Mouse (Mus musculus) forebrain, embryonic 14.5 days (tissue): ENCODE data around the gene Atl1. TPM values are rescaled to one million over a fixed set of nuclear protein-coding genes. Genes with fewer than 3 reads are reported as not detected.

Experiments used
- ATAC-seq: fragments of 200-750 bp; cut with Nextera tagmentation; 2 replicates; pipeline ENCODE4 v1.8.0; 2017; ENCODE audit warnings: mild to moderate bottlenecking, moderate library complexity
- DNase-seq: peaks from one replicate; pipeline ENCODE4 v3.0.0-alpha.2; 2015; ENCODE audit warnings: low spot score
- H3K27ac ChIP-seq: fragments of 300-500 bp; sonication (generic); 2 replicates; pipeline ENCODE4 v1.5.1; 2014; ENCODE audit warnings: low read depth, mild to moderate bottlenecking, control low read depth, low read length, moderate library complexity
- H3K27me3 ChIP-seq: fragments of 300-500 bp; sonication (generic); replicated peaks from 2 replicates; pipeline ENCODE4 v1.6.1; 2014; ENCODE audit warnings: low read length, control low read depth, mixed read lengths; ENCODE audit not compliant: control insufficient read depth, insufficient read depth
- H3K36me3 ChIP-seq: fragments of 300-500 bp; sonication (generic); 2 replicates; pipeline ENCODE4 v1.6.1; 2014; ENCODE audit warnings: low read length, control low read depth; ENCODE audit not compliant: control insufficient read depth, insufficient read depth
- H3K4me1 ChIP-seq: fragments of 300-500 bp; sonication (generic); 2 replicates; pipeline ENCODE4 v1.6.1; 2014; ENCODE audit warnings: antibody characterized with exemption, low read length, control low read depth; ENCODE audit not compliant: control insufficient read depth, insufficient read depth
- H3K4me2 ChIP-seq: fragments of 300-500 bp; sonication (generic); 2 replicates; pipeline ENCODE4 v1.6.1; 2014; ENCODE audit warnings: mild to moderate bottlenecking, control low read depth, low read length
- H3K4me3 ChIP-seq: fragments of 300-500 bp; sonication (generic); 2 replicates; pipeline ENCODE4 v1.5.1; 2014; ENCODE audit warnings: low read depth, low read length, control low read depth
- H3K9ac ChIP-seq: fragments of 300-500 bp; sonication (generic); 2 replicates; pipeline ENCODE4 v1.6.1; 2014; ENCODE audit warnings: mild to moderate bottlenecking, low read length, control low read depth, moderate library complexity
- H3K9me3 ChIP-seq: fragments of 300-500 bp; sonication (generic); replicated peaks from 2 replicates; pipeline ENCODE4 v1.6.1; 2016; ENCODE audit warnings: low read length, control low read depth, mixed read lengths; ENCODE audit not compliant: control insufficient read depth
- WGBS: fragments of 180-500 bp; shearing (Covaris S2); extraction: QIAGEN DNeasy Blood & Tissue Kit; methylation state at CpG from one replicate; pipeline ENCODE4 v1.1.7; 2014; 5-methylcytosine and 5-hydroxymethylcytosine counted together
- polyA plus RNA-seq: library from polyadenylated mRNA; unstranded; fragments of >200 nt; fragmentation: Nextera tagmentation; extraction: Ambion mirVana; gene quantifications from 2 replicates; pipeline ENCODE4 v1.2.1, GENCODE M21; 2014

Gene Atl1
- polyA plus RNA-seq, 1 experiment from 2014 or later, result 106 TPM

DNA sequence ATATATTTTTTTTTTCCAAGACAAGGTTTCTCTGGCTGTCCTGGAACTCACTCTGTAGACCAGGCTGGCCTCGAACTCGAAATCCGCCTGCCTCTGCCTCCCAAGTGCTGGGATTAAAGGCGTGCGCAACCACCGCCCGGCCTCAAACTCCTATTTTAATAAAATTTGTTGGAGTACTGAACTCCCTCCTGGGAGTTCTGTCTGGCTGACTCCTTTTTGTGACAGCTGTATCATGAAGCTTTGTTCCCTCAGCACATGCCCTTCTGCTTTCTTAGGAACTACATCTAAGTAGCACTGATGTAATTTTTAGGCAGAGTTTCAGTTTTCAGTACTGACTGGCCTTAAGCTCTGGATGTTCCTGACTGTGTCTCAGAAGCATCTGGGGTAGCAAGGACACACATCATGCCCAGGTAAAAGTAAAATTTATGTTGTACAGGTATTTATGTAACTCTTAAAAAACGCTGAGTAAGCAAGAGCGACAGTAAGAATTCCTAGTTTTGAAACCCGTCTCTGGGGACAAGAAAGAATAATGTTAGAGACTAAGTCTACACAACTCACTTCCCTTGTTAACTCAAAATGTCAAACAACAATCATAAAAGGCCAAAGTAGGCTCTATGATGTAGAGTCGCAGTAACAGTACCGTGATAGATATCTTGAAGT, 36.6 kb upstream of the Atl1 start:
- Histone ChIP-seq H3K9ac (no peak overlapping the region), H3K4me3 (no peak overlapping the region), H3K36me3 (peaks cover 17% of the 10 kb centered on the region), H3K27me3 (no peaks in the 10 kb centered on the region), H3K27ac (no peak overlapping the region), H3K9me3 (no peaks in the 10 kb centered on the region), H3K4me2 (no peak overlapping the region), H3K4me1 (no peaks in the 10 kb centered on the region)
- DNase-seq (no peak), ATAC-seq (no peak)
- WGBS, result 98% methylated on average over 12 of the region's 12 CpGs

DNA sequence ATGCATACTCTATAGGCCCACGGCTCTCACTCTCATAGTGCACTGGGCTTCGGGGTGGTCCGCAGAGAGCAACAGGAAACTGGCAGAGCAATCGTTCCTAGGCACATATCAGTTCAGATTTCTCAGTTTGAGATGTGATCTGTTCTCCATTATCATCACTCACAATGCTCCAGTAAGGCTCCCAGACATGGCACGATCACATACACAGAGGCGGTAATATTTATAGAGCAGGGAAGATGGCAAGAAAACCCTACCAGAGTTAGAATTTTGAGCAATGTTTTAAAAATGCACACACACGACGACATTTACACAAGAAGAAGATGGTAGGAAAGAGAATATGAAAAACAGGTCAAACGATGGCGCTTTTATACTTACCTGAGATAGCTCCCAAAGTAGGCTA, 36.0 kb upstream of the Atl1 start:
- ATAC-seq, result no peak
- H3K9ac ChIP-seq, result no peak overlapping the region
- H3K27ac ChIP-seq, result no peak overlapping the region
- H3K4me2 ChIP-seq, result no peak overlapping the region
- no peaks in the 10 kb centered on the region for H3K9me3 ChIP-seq
- H3K27me3 ChIP-seq, result no peaks in the 10 kb centered on the region
- 96% methylated on average over 10 of the region's 10 CpGs for WGBS
- DNase-seq, result no peak
- H3K4me1 ChIP-seq, result no peaks in the 10 kb centered on the region
- peaks cover 17% of the 10 kb centered on the region for H3K36me3 ChIP-seq
- H3K4me3 ChIP-seq, result no peak overlapping the region

DNA sequence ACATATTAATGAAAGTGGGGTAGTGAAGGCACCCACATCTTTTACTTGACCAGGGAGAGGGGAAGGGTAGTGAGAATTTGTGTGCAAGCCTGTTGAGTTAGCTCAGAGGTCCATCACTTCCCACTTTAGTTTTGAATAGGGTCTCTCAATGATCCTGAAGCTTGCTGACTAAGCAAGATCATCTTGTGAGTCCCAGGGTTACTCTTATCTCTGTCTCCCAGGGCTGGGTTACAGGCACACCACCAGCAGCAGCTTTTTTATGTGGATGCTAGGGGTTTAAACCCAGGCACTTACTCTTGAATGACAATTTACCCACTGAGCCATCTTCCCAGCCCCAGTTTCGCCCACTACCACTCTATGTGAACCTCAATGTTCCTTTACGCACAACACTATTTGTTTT, 34.8 kb upstream of the Atl1 start:
- no peak for ATAC-seq
- 94% methylated on average over 2 of the region's 2 CpGs for WGBS

DNA sequence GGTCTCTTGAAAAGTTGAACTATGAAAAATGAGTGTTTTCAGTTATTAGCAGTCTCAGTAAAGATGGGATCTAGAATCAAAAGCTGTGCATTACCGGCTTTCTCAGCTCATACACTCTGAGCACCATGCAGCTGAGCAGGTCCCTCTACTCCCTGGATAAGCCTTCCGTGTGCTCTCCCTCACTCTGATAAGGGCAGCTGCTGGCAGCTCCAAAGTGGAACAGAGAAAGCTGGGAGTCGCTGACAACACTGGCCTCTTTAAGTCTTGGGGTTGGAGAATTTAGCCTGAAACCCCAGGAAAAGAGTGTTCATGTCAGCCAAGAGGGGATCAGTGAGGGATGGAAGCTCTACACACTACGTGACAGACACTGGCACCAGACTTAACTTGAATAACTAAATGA, 33.6 kb upstream of the Atl1 start:
- Histone ChIP-seq H3K4me3 (no peak overlapping the region), H3K9ac (no peak overlapping the region), H3K36me3 (peaks cover 10% of the 10 kb centered on the region; the same call in 1 of the 2 replicates), H3K27ac (no peak overlapping the region), H3K4me1 (0 out of 2 replicates have a peak, but pooled peaks cover 2% of the 10 kb centered on the region), H3K9me3 (no peaks in the 10 kb centered on the region), H3K4me2 (no peak overlapping the region), H3K27me3 (no peaks in the 10 kb centered on the region)
- WGBS, result 95% methylated on average over 4 of the region's 4 CpGs
- DNase-seq (no peak), ATAC-seq (no peak)

More for the DNA sequence above, 34.8 kb upstream of the Atl1 start:
- Histone ChIP-seq H3K4me3 (no peak overlapping the region), H3K27me3 (no peaks in the 10 kb centered on the region), H3K27ac (no peak overlapping the region), H3K4me2 (no peak overlapping the region), H3K9me3 (no peaks in the 10 kb centered on the region), H3K9ac (no peak overlapping the region), H3K36me3 (peaks cover 7% of the 10 kb centered on the region; the same call in 1 of the 2 replicates), H3K4me1 (no peaks in the 10 kb centered on the region)
- DNase-seq, result no peak

DNA sequence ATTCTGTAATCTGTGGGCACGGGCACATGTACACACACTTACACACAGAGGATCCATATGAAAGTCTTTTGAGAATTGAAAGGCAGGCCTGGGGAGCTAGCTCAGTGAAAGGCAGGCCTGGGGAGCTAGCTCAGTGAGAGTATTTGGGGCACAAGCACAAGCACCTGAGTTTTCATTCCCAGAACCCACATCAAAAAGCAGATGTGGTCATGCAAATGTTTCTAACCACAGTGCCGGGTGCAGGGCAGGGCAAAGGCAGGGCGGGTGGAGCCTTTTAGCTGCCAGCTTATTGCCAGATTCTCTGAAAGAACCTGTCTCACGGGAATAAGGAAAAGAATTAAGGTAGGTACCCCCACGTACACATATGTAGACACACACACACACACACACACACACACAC, 28.9 kb upstream of the Atl1 start:
- Histone ChIP-seq H3K4me3 (no peak overlapping the region), H3K27me3 (no peaks in the 10 kb centered on the region), H3K4me2 (no peak overlapping the region), H3K27ac (no peak overlapping the region), H3K4me1 (0 out of 2 replicates have a peak, but pooled peaks cover 2% of the 10 kb centered on the region), H3K9me3 (no peaks in the 10 kb centered on the region), H3K36me3 (0 out of 2 replicates have a peak, but pooled peaks cover 6% of the 10 kb centered on the region), H3K9ac (no peak overlapping the region)
- DNase-seq (no peak), ATAC-seq (no peak)
- 86% methylated on average over 5 of the region's 5 CpGs for WGBS

DNA sequence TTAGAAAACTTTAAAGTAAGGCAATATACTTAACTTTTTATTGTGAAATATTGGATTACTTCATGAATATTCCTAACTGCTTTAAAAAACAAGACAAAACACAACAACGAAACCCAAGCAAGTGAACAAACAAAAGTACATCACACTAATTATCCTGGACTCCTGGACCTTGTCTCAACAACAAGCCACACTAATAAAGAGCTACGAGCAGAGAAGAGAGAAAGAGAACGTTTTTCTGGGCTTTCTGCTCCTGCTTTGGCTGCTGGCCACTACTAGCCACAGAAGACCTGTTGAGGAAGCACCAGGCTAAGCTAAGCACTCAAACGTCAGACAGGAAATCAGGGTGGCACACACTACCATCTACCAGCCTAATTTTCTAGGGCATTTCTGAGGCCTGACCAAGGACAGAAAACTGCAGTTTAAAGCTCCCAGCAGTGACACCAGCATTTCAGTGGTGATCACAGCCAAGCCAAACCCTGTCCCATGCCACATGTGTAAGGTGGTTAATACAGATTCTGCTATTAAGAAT, 28.2 kb upstream of the Atl1 start:
- no peaks in the 10 kb centered on the region for H3K9me3 ChIP-seq
- H3K27ac ChIP-seq, result no peak overlapping the region
- H3K36me3 ChIP-seq, result 0 out of 2 replicates have a peak, but pooled peaks cover 6% of the 10 kb centered on the region
- no peak overlapping the region for H3K4me3 ChIP-seq
- no peak overlapping the region for H3K9ac ChIP-seq
- no peaks in the 10 kb centered on the region for H3K27me3 ChIP-seq
- H3K4me2 ChIP-seq, result no peak overlapping the region
- 24% methylated on average over 4 of the region's 4 CpGs for WGBS
- DNase-seq (no peak), ATAC-seq (no peak)
- 0 out of 2 replicates have a peak, but pooled peaks cover 2% of the 10 kb centered on the region for H3K4me1 ChIP-seq

DNA sequence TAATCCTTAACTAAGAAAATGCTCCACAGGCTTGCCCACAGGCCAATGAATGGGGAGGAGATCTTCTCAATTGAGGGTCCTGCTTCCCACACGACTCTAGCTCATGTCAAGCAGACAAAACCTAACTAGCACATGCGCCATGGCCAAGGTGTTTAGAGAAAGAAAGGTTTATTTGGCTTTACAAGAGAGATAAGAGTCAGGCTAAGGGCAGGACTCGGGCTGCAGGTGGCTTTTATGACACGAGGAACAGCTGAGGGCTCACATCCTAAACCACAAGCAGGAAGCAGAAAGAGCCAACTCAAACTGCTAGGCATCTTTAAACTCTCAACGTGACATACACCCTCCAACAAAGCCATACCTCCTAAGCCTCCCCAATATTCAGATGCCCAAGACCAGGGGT, 25.1 kb upstream of the Atl1 start:
- DNase-seq (no peak), ATAC-seq (no peak)
- Histone ChIP-seq H3K4me2 (no peak overlapping the region), H3K27ac (no peak overlapping the region), H3K36me3 (0 out of 2 replicates have a peak, but pooled peaks cover 12% of the 10 kb centered on the region), H3K4me3 (no peak overlapping the region), H3K9me3 (no peaks in the 10 kb centered on the region), H3K27me3 (no peaks in the 10 kb centered on the region), H3K9ac (no peak overlapping the region), H3K4me1 (0 out of 2 replicates have a peak, but pooled peaks cover 2% of the 10 kb centered on the region)
- WGBS, result 92% methylated on average over 5 of the region's 5 CpGs

DNA sequence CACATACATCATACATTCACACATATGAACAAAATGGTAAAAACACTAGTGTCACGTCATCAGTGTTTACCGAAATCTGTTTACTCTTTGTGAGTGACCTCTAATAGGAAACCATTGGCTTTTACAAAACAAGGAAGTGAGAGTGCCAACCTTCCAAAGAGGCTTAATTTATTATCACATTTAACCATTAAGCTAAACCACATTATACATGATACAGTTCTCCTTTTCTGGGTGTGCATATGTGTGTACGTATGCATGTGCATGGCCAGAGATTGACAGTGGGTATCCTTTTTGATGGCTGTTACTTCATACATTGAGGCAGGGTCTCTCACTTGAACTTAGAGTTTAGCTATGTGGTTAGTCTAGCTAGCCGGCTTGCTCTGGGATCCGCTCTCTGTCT, 20.8 kb upstream of the Atl1 start:
- Histone ChIP-seq H3K4me3 (no peak overlapping the region), H3K4me1 (no peaks in the 10 kb centered on the region), H3K9ac (no peak overlapping the region), H3K27ac (no peak overlapping the region), H3K36me3 (0 out of 2 replicates have a peak, but pooled peaks cover 5% of the 10 kb centered on the region), H3K4me2 (no peak overlapping the region), H3K9me3 (no peaks in the 10 kb centered on the region), H3K27me3 (no peaks in the 10 kb centered on the region)
- DNase-seq, result no peak
- WGBS, result 99% methylated on average over 5 of the region's 5 CpGs
- ATAC-seq, result no peak

DNA sequence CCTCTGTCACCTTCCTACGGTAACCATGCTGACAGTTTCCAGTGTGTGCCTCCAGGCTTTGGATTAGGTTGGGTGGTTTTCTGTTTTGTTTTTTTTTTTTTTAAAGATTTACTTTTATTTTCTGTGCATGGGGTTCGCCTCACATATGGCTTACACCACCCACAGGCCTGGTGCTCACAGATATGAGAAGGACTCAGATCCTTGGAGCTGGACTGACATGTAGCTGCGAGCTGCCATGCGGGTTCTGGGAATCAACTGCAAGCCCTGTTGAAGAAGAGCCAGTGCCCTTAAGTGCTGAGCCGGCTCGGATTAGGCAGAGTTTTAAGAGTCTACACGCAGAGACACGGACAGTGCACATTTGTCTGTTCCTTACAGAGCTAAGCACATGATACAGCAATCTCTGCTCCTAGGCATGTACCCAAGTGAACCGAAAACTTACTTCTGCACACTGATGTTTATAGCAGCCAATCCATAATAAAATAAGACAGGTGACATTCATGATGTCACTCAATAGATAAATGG, 14.5 kb upstream of the Atl1 start:
- 95% methylated on average over 9 of the region's 9 CpGs for WGBS
- Histone ChIP-seq H3K27ac (no peak overlapping the region), H3K4me3 (no peak overlapping the region), H3K36me3 (no peaks in the 10 kb centered on the region), H3K9ac (no peak overlapping the region), H3K9me3 (no peaks in the 10 kb centered on the region), H3K27me3 (no peaks in the 10 kb centered on the region), H3K4me2 (no peak overlapping the region), H3K4me1 (peaks cover 7% of the 10 kb centered on the region)
- ATAC-seq, result no peak
- DNase-seq, result no peak
